Mouse (Mus musculus): ENCODE results near the gene Tjp2.

- no peak for TF ChIP-seq CTCF (IDR thresholded peaks at IDR 0.05; ENCODE audit: low read depth, low read length)
- TF ChIP-seq POLR2A (IDR thresholded peaks at IDR 0.05; ENCODE audit: extremely low read depth, insufficient read depth, low read length), result no peak
These were observed 15.3 kb downstream of the Tjp2 start for GRCm38 (mm10) chr19:24209516-24209915.

Measured in liver, adult 2 months (tissue).